Comparison of ENCODE assay signal across 8 mouse cellular contexts in genomic region chr1:64302833-64303358, GRCm38 (mm10).
DNase-seq lines count a peak whose midpoint lies in the region; ATAC-seq and TF ChIP-seq lines count a peak whose summit lies in the region.

No protein-coding gene starts in this region.

- peak; percentile 81 for ATAC-seq in CD4-positive, CD25-positive, alpha-beta regulatory T cell, adult 4 months
- ATAC-seq in forebrain, postnatal 0 days: peak; percentile 65
- no peak for ATAC-seq in hindbrain, embryonic 11.5 days (ENCODE audit: low FRiP score)
- peak; percentile 53; the same call in 1 of the 2 replicates for ATAC-seq in lung, embryonic 16.5 days (ENCODE audit: low read depth)
- ATAC-seq in neural tube, embryonic 15.5 days (ENCODE audit: low FRiP score): no peak

- H3K4me1 ChIP-seq in forebrain, postnatal 0 days (ENCODE audit: insufficient read depth): 0 out of 2 replicates have a peak, but pooled peaks cover 3% of the 10 kb centered on the region
- no peaks in the 10 kb centered on the region for H3K4me1 ChIP-seq in hindbrain, embryonic 11.5 days (replicated peaks; ENCODE audit: control insufficient read depth, insufficient read depth, low read length)
- H3K4me1 ChIP-seq in lung, embryonic 16.5 days (replicated peaks; ENCODE audit: control insufficient read depth, insufficient read depth, low read length): peaks cover 3% of the 10 kb centered on the region
- H3K4me1 ChIP-seq in neural tube, embryonic 15.5 days: peaks cover 18% of the 10 kb centered on the region

- no peaks in the 10 kb centered on the region for H3K9me3 ChIP-seq in forebrain, postnatal 0 days (ENCODE audit: low read length)
- no peaks in the 10 kb centered on the region for H3K9me3 ChIP-seq in hindbrain, embryonic 11.5 days (ENCODE audit: control insufficient read depth, low read length)
- H3K9me3 ChIP-seq in lung, embryonic 16.5 days (ENCODE audit: control insufficient read depth, low read length): no peaks in the 10 kb centered on the region
- no peaks in the 10 kb centered on the region for H3K9me3 ChIP-seq in neural tube, embryonic 15.5 days (replicated peaks)

- DNase-seq in adrenal gland, postnatal 10 days: peak; percentile 59
- DNase-seq in forebrain, postnatal 0 days: peak; percentile 71
- peak; percentile 31 for DNase-seq in hindbrain, embryonic 11.5 days (ENCODE audit: low spot score)
- peak; percentile 26 for DNase-seq in layer of hippocampus, adult 9-10 months (ENCODE audit: low spot score)
- peak; percentile 47 for DNase-seq in thymus, postnatal 14 days

- no peaks in the 10 kb centered on the region for H3K27me3 ChIP-seq in forebrain, postnatal 0 days (ENCODE audit: insufficient read depth, low read length)
- H3K27me3 ChIP-seq in hindbrain, embryonic 11.5 days (ENCODE audit: control insufficient read depth, insufficient read depth, low read length): no peaks in the 10 kb centered on the region
- no peaks in the 10 kb centered on the region for H3K27me3 ChIP-seq in lung, embryonic 16.5 days (ENCODE audit: control insufficient read depth, insufficient read depth, low read depth, low read length)
- H3K27me3 ChIP-seq in neural tube, embryonic 15.5 days (replicated peaks): no peaks in the 10 kb centered on the region

- peak overlapping the region; percentile 27 for H3K4me2 ChIP-seq in forebrain, postnatal 0 days (ENCODE audit: low read depth)
- H3K4me2 ChIP-seq in hindbrain, embryonic 11.5 days (replicated peaks; ENCODE audit: low read depth, low read length): no peak overlapping the region; the same call in 1 of the 2 replicates
- peak overlapping the region; percentile 46 for H3K4me2 ChIP-seq in lung, embryonic 16.5 days (ENCODE audit: low read depth, low read length)
- peak overlapping the region; percentile 30 for H3K4me2 ChIP-seq in neural tube, embryonic 15.5 days

- H3K27ac ChIP-seq in forebrain, postnatal 0 days (ENCODE audit: low read depth, low read length): peak overlapping the region; percentile 29; the same call in 1 of the 2 replicates
- H3K27ac ChIP-seq in hindbrain, embryonic 11.5 days (ENCODE audit: low read depth, low read length): peak overlapping the region; percentile 45; the same call in 1 of the 2 replicates
- peak overlapping the region; percentile 80 for H3K27ac ChIP-seq in lung, embryonic 16.5 days (ENCODE audit: low read length)
- peak overlapping the region; percentile 54; the same call in 1 of the 2 replicates for H3K27ac ChIP-seq in neural tube, embryonic 15.5 days (replicated peaks)

- TF ChIP-seq CTCF in forebrain, postnatal 0 days (IDR thresholded peaks at IDR 0.05; ENCODE audit: low read depth): peak; percentile 35

- H3K4me3 ChIP-seq in forebrain, postnatal 0 days (ENCODE audit: low read depth, low read length): peak overlapping the region; percentile 19
- no peak overlapping the region for H3K4me3 ChIP-seq in hindbrain, embryonic 11.5 days (ENCODE audit: low read depth, low read length)
- peak overlapping the region; percentile 30 for H3K4me3 ChIP-seq in lung, embryonic 16.5 days (ENCODE audit: low read length)
- peak overlapping the region; percentile 0; the same call in 1 of the 2 replicates for H3K4me3 ChIP-seq in neural tube, embryonic 15.5 days (replicated peaks)

- 8% methylated on average over 9 of the region's 10 CpGs for WGBS in forebrain, postnatal 0 days
- 21% methylated on average over 8 of the region's 10 CpGs for WGBS in hindbrain, embryonic 11.5 days
- WGBS in lung, embryonic 16.5 days: 13% methylated on average over 10 of the region's 10 CpGs
- 9% methylated on average over 8 of the region's 10 CpGs for WGBS in neural tube, embryonic 15.5 days

- H3K36me3 ChIP-seq in forebrain, postnatal 0 days (ENCODE audit: insufficient read depth): no peaks in the 10 kb centered on the region
- no peaks in the 10 kb centered on the region for H3K36me3 ChIP-seq in hindbrain, embryonic 11.5 days (ENCODE audit: control insufficient read depth, insufficient read depth, low read length)
- no peaks in the 10 kb centered on the region for H3K36me3 ChIP-seq in lung, embryonic 16.5 days (ENCODE audit: control insufficient read depth, insufficient read depth, low read length)
- H3K36me3 ChIP-seq in neural tube, embryonic 15.5 days: no peaks in the 10 kb centered on the region

- no peak overlapping the region; the same call in 1 of the 2 replicates for H3K9ac ChIP-seq in forebrain, postnatal 0 days
- peak overlapping the region; percentile 11; the same call in 1 of the 2 replicates for H3K9ac ChIP-seq in hindbrain, embryonic 11.5 days (ENCODE audit: low read depth, low read length)
- peak overlapping the region; percentile 51 for H3K9ac ChIP-seq in lung, embryonic 16.5 days (ENCODE audit: low read length)
- H3K9ac ChIP-seq in neural tube, embryonic 15.5 days (replicated peaks): no peak overlapping the region

Comparison
In these comparisons a context has a peak if more than half of its experiments do, and no peak if none do; other contexts are left out.
1. ATAC-seq: peak in CD4-positive, CD25-positive, alpha-beta regulatory T cell, adult 4 months (single experiment), forebrain, postnatal 0 days (single experiment) and lung, embryonic 16.5 days (single experiment); none in hindbrain, embryonic 11.5 days (single experiment) and neural tube, embryonic 15.5 days (single experiment).
2. H3K27ac ChIP-seq: peak in every context shown above with its lines; median percentile 80 in lung, embryonic 16.5 days; 54 in neural tube, embryonic 15.5 days; 45 in hindbrain, embryonic 11.5 days; 29 in forebrain, postnatal 0 days.
3. H3K9ac ChIP-seq: peak in hindbrain, embryonic 11.5 days (single experiment) and lung, embryonic 16.5 days (single experiment); none in forebrain, postnatal 0 days (single experiment) and neural tube, embryonic 15.5 days (single experiment).
4. Peak in every context shown above with its lines, with median percentiles within 50 percentile points of each other: DNase-seq.